Mouse (Mus musculus) embryo, embryonic 11 days (tissue): ENCODE results near the gene Catsper4.
A peak's percentile ranks its signal among the peaks of the same experiment; 100 is the strongest.
"Not testable (repeated sequence)": the region's sequence is repeated elsewhere in the genome, so short reads cannot be mapped to it uniquely, and the experiment has no call there.

Source experiments
- DNase-seq: peaks from one replicate; pipeline ENCODE4 v3.0.0-alpha.2; 2015

Catsper4 gene

GRCm38 (mm10) chr4:134227194-134227593, at the start of gene Catsper4:
Gene Catsper4, minus strand, starts transcription at chr4:134227383.
- DNase-seq, result no peak

GRCm38 (mm10) chr4:134273417-134274345, 46.5 kb upstream of the Catsper4 start:
- peak; percentile 67 for DNase-seq

GRCm38 (mm10) chr4:134272731-134273416, 45.7 kb upstream of the Catsper4 start:
- DNase-seq, result no peak

GRCm38 (mm10) chr4:134271979-134272378, 44.8 kb upstream of the Catsper4 start:
- DNase-seq, result no peak

- not testable (repeated sequence) for DNase-seq
Observed at GRCm38 (mm10) chr4:134269622-134270021, 42.4 kb upstream of the Catsper4 start.

- no peak for DNase-seq
Observed at GRCm38 (mm10) chr4:134268102-134268655, 41.0 kb upstream of the Catsper4 start.

GRCm38 (mm10) chr4:134265860-134266585, 38.8 kb upstream of the Catsper4 start:
- no peak for DNase-seq

- DNase-seq, result peak; percentile 65
Observed at GRCm38 (mm10) chr4:134263191-134263590, 36.0 kb upstream of the Catsper4 start.

- DNase-seq, result no peak
Observed at GRCm38 (mm10) chr4:134258354-134258753, 31.2 kb upstream of the Catsper4 start.

GRCm38 (mm10) chr4:134257198-134258009, 30.2 kb upstream of the Catsper4 start:
- peak; percentile 56 for DNase-seq

GRCm38 (mm10) chr4:134256407-134257197, 29.4 kb upstream of the Catsper4 start:
- DNase-seq, result peak; percentile 67

- no peak for DNase-seq
Observed at GRCm38 (mm10) chr4:134255854-134256253, 28.7 kb upstream of the Catsper4 start.

- no peak for DNase-seq
Observed at GRCm38 (mm10) chr4:134254835-134255234, 27.7 kb upstream of the Catsper4 start.

GRCm38 (mm10) chr4:134253722-134254324, 26.6 kb upstream of the Catsper4 start, which contains the start of gene Grrp1:
Gene Grrp1, minus strand, starts transcription at chr4:134254106.
- DNase-seq, result peak; percentile 72

- peak; percentile 60 for DNase-seq
Observed at GRCm38 (mm10) chr4:134252911-134253721, 25.9 kb upstream of the Catsper4 start.

- peak; percentile 50 for DNase-seq
Observed at GRCm38 (mm10) chr4:134252131-134252910, 25.1 kb upstream of the Catsper4 start.

- peak; percentile 72 for DNase-seq
Observed at GRCm38 (mm10) chr4:134251241-134252130, 24.3 kb upstream of the Catsper4 start.

GRCm38 (mm10) chr4:134250930-134251240, 23.7 kb upstream of the Catsper4 start:
- DNase-seq, result no peak
